Mouse (Mus musculus) spleen, postnatal 0 days (tissue): ENCODE results near the gene Ntrk1. TPM values are rescaled to one million over a fixed set of nuclear protein-coding genes. Genes with fewer than 3 reads are reported as not detected.

Source experiments
- polyA plus RNA-seq: library from polyadenylated mRNA; unstranded; fragments of >200 nt; fragmentation: Nextera tagmentation; extraction: Ambion mirVana; gene quantifications from 2 replicates; pipeline ENCODE4 v1.2.1, GENCODE M21; 2015

The Ntrk1 gene
- 0.06 and 0.18 TPM in 2 replicates for polyA plus RNA-seq

GRCm38 (mm10) chr3:87794922-87795325, at the start of gene Ntrk1:
Ntrk1 (minus strand) TSS chr3:87795162.

GRCm38 (mm10) chr3:87824206-87824605, 29.2 kb upstream of the Ntrk1 start, which contains the start of gene Pear1:
Pear1 (minus strand) TSS chr3:87824306.

GRCm38 (mm10) chr3:87796736-87797334, 1.9 kb upstream of the Ntrk1 start, which contains the start of gene Insrr:
Insrr (plus strand) TSS chr3:87796951.

GRCm38 (mm10) chr3:87748431-87748830, 46.5 kb downstream of the Ntrk1 start, which contains the start of gene Lrrc71:
Lrrc71 (minus strand) TSS chr3:87748625.

Other genes starting within 250 kb of the Ntrk1 start
- gene Arhgef11, start 177.6 kb downstream of the Ntrk1 start, polyA plus RNA-seq: 2.9 and 4.3 TPM in 2 replicates
- 0.17 and 0.23 TPM in 2 replicates for gene Lrrc71, start 46.5 kb downstream of the Ntrk1 start, polyA plus RNA-seq
- not detected in 2 replicates for gene Insrr, start 1.8 kb upstream of the Ntrk1 start, polyA plus RNA-seq
- gene Pear1, start 29.1 kb upstream of the Ntrk1 start, polyA plus RNA-seq: 10.1 and 11.7 TPM in 2 replicates
- 0.79 and 1.2 TPM in 2 replicates for gene Sh2d2a, start 51.6 kb upstream of the Ntrk1 start, polyA plus RNA-seq
- 9.0 and 10.1 TPM in 2 replicates for gene Prcc, start 90.4 kb upstream of the Ntrk1 start, polyA plus RNA-seq
- gene Hdgf, start 111.2 kb upstream of the Ntrk1 start, polyA plus RNA-seq: 277 and 306 TPM in 2 replicates
- gene Mrpl24, start 124.3 kb upstream of the Ntrk1 start, polyA plus RNA-seq: 55.8 and 56.3 TPM in 2 replicates
- gene Isg20l2, start 135.2 kb upstream of the Ntrk1 start, polyA plus RNA-seq: 31.2 TPM in 2 replicates
- gene Rrnad1, start 135.6 kb upstream of the Ntrk1 start, polyA plus RNA-seq: 8.6 and 9.3 TPM in 2 replicates
- gene Crabp2, start 153.5 kb upstream of the Ntrk1 start, polyA plus RNA-seq: 0.13 and 0.23 TPM in 2 replicates
- 3.8 and 4.2 TPM in 2 replicates for gene Nes, start 175.9 kb upstream of the Ntrk1 start, polyA plus RNA-seq
- 0.04 TPM in 1 of 2 replicates, not detected in the other for gene Bcan, start 205.1 kb upstream of the Ntrk1 start, polyA plus RNA-seq
- gene Hapln2, start 232.4 kb upstream of the Ntrk1 start, polyA plus RNA-seq: not detected in 2 replicates
- gene Gpatch4, start 247.9 kb upstream of the Ntrk1 start, polyA plus RNA-seq: 24.4 and 25.0 TPM in 2 replicates